Mouse (Mus musculus): ENCODE results near the gene Tec. TPM values are rescaled to one million over a fixed set of nuclear protein-coding genes. Genes with fewer than 3 reads are reported as not detected.

Gene Tec
- total and polyA plus RNA-seq, 2 experiments from 2014 or later: 2.3 to 3.9 TPM

DNA sequence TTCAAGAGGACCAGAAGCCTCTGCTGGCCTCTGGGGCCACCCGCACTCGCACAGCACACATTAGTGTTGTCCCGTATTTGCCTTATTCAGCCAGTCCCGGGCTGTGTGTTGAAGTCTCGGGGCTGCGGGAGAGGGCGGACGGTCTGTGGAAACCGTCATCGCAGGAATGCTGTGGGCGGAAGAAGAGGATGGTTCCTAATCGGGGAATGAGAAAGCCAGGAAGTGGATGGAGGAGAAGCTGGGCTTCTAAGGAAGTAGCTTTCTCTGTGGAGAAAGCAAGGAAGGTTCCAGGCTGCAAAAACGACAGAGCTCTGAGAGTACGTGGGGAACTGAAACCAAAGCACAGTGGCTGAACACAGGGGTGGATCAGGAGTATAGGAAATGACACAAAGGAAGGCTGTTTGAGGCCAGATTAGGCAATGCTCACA is 72.1 kb downstream of the Tec start:
- Histone ChIP-seq H3K4me1 (ENCODE audit: insufficient read depth, low read length) (no peaks in the 10 kb centered on the region), H3K4me2 (ENCODE audit: low read depth, low read length, poor library complexity, severe bottlenecking) (no peak overlapping the region), H3K9ac (replicated peaks; ENCODE audit: low read length, poor library complexity, severe bottlenecking) (no peak overlapping the region), H3K4me3 (ENCODE audit: low read depth, low read length) (no peak overlapping the region), H3K27me3 (ENCODE audit: insufficient read depth, low read length) (no peaks in the 10 kb centered on the region), H3K36me3 (ENCODE audit: insufficient read depth, low read length) (no peaks in the 10 kb centered on the region), H3K27ac (ENCODE audit: low read depth, low read length) (no peak overlapping the region), H3K9me3 (ENCODE audit: low read length) (no peaks in the 10 kb centered on the region)
- no peak for ATAC-seq (ENCODE audit: low FRiP score)
- no peak for TF ChIP-seq CTCF (IDR thresholded peaks at IDR 0.05)
- 59% methylated on average over 14 of the region's 14 CpGs for WGBS
- DNase-seq (ENCODE audit: low spot score): no peak

DNA sequence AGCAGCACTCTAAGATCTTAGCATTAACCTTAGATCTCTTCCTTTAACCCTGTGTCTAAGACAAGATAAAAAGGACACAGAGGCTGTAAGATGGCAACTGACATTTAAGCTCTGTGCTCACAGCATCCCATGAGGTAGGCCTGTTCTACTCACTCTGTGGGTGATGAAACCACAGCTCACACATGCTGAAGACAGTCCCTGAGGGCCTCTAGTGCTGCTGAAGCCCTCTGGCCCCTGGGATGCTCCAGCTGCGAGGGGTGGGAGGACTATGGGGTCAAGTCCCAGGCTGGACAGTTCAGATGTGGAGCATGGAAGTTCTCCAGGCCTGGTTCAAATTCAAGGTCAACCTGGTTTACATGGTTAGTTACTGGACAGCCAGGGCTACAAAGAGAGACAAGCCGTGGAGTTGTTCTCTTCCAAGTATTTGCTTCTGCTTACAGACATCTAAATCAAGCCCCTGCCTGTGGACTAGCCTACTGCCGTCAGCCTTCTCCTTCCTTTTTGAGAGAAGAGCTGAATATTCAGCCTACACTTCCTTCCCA is 74.9 kb downstream of the Tec start:
- Histone ChIP-seq H3K9ac (replicated peaks; ENCODE audit: low read length, poor library complexity, severe bottlenecking) (no peak overlapping the region), H3K27me3 (ENCODE audit: insufficient read depth, low read length) (no peaks in the 10 kb centered on the region), H3K9me3 (ENCODE audit: low read length) (no peaks in the 10 kb centered on the region), H3K4me1 (ENCODE audit: insufficient read depth, low read length) (no peaks in the 10 kb centered on the region), H3K4me3 (ENCODE audit: low read depth, low read length) (no peak overlapping the region), H3K27ac (ENCODE audit: low read depth, low read length) (no peak overlapping the region), H3K36me3 (ENCODE audit: insufficient read depth, low read length) (no peaks in the 10 kb centered on the region), H3K4me2 (ENCODE audit: low read depth, low read length, poor library complexity, severe bottlenecking) (no peak overlapping the region)
- WGBS: 71% methylated on average over 3 of the region's 3 CpGs
- DNase-seq (ENCODE audit: low spot score) (no peak), ATAC-seq (ENCODE audit: low FRiP score) (no peak)
- no peak for TF ChIP-seq CTCF (IDR thresholded peaks at IDR 0.05)

- WGBS: 25% methylated on average over 6 of the region's 6 CpGs
- no peak overlapping the region for H3K4me2 ChIP-seq (ENCODE audit: low read depth, low read length, poor library complexity, severe bottlenecking)
- no peaks in the 10 kb centered on the region for H3K4me1 ChIP-seq (ENCODE audit: insufficient read depth, low read length)
- no peaks in the 10 kb centered on the region for H3K9me3 ChIP-seq (ENCODE audit: low read length)
- no peak for TF ChIP-seq CTCF (IDR thresholded peaks at IDR 0.05)
- H3K27me3 ChIP-seq (ENCODE audit: insufficient read depth, low read length): no peaks in the 10 kb centered on the region
- H3K27ac ChIP-seq (ENCODE audit: low read depth, low read length): no peak overlapping the region
- H3K36me3 ChIP-seq (ENCODE audit: insufficient read depth, low read length): no peaks in the 10 kb centered on the region
- no peak overlapping the region for H3K9ac ChIP-seq (replicated peaks; ENCODE audit: low read length, poor library complexity, severe bottlenecking)
- no peak for DNase-seq (ENCODE audit: low spot score)
- ATAC-seq (ENCODE audit: low FRiP score): no peak
- no peak overlapping the region for H3K4me3 ChIP-seq (ENCODE audit: low read depth, low read length)
Observed at GRCm38 (mm10) chr5:72791789-72792188, 76.5 kb downstream of the Tec start.

- no peaks in the 10 kb centered on the region for H3K4me1 ChIP-seq (ENCODE audit: insufficient read depth, low read length)
- no peaks in the 10 kb centered on the region for H3K27me3 ChIP-seq (ENCODE audit: insufficient read depth, low read length)
- no peaks in the 10 kb centered on the region for H3K36me3 ChIP-seq (ENCODE audit: insufficient read depth, low read length)
- no peak overlapping the region for H3K9ac ChIP-seq (replicated peaks; ENCODE audit: low read length, poor library complexity, severe bottlenecking)
- WGBS: 66% methylated on average over 4 of the region's 4 CpGs
- H3K4me3 ChIP-seq (ENCODE audit: low read depth, low read length): no peak overlapping the region
- no peak overlapping the region for H3K4me2 ChIP-seq (ENCODE audit: low read depth, low read length, poor library complexity, severe bottlenecking)
- no peak for ATAC-seq (ENCODE audit: low FRiP score)
- no peak for TF ChIP-seq CTCF (IDR thresholded peaks at IDR 0.05)
- H3K9me3 ChIP-seq (ENCODE audit: low read length): no peaks in the 10 kb centered on the region
- H3K27ac ChIP-seq (ENCODE audit: low read depth, low read length): no peak overlapping the region
- DNase-seq (ENCODE audit: low spot score): no peak
Observed at GRCm38 (mm10) chr5:72791386-72791785, 76.9 kb downstream of the Tec start.

DNA sequence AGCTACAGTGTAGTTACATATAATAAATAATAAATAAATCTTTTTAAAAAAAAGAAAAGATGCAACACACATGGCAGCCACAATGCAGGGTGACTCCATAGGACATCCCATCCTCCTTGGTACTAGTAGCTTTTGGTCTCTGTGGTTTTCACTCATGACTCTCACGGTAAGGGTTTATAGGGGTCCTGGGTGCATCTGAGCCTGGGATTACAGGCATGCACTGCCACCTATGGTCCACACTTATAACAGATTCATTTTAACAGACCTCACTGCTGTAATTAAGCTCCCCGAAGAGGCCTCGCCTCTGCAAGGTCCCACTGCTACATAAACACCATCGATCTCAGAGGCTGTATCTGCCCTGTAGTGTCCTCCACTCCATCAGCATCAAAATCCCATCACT is 82.8 kb downstream of the Tec start:
- H3K4me2 ChIP-seq (ENCODE audit: low read depth, low read length, poor library complexity, severe bottlenecking): no peak overlapping the region
- H3K27ac ChIP-seq (ENCODE audit: low read depth, low read length): no peak overlapping the region
- WGBS: 79% methylated on average over 4 of the region's 4 CpGs
- ATAC-seq (ENCODE audit: low FRiP score): no peak
- H3K9me3 ChIP-seq (ENCODE audit: low read length): no peaks in the 10 kb centered on the region
- no peaks in the 10 kb centered on the region for H3K36me3 ChIP-seq (ENCODE audit: insufficient read depth, low read length)
- H3K9ac ChIP-seq (replicated peaks; ENCODE audit: low read length, poor library complexity, severe bottlenecking): no peak overlapping the region
- H3K4me3 ChIP-seq (ENCODE audit: low read depth, low read length): no peak overlapping the region
- DNase-seq (ENCODE audit: low spot score): no peak
- TF ChIP-seq CTCF (IDR thresholded peaks at IDR 0.05): no peak
- H3K4me1 ChIP-seq (ENCODE audit: insufficient read depth, low read length): no peaks in the 10 kb centered on the region
- no peaks in the 10 kb centered on the region for H3K27me3 ChIP-seq (ENCODE audit: insufficient read depth, low read length)

DNA sequence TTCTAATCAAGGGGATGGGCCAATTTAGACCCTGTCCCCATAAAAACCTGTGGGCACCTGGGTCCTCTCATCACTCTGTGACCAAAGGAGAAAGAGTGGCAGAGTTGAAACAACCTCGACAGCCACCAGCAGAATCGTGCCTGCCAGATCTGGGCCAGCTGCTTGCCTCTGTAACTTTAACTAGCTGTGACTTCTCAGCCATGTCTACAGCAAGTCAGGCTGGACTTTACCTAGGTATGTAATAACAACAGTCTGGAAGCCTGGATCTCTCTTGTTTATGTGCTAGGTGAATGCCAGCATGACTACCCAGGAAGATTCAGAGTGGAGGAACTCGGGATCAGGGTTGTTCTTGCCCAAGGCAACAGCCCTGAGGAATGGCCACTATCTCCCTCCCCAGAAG is 83.6 kb downstream of the Tec start:
- Histone ChIP-seq H3K36me3 (ENCODE audit: insufficient read depth, low read length) (no peaks in the 10 kb centered on the region), H3K4me3 (ENCODE audit: low read depth, low read length) (no peak overlapping the region), H3K9ac (replicated peaks; ENCODE audit: low read length, poor library complexity, severe bottlenecking) (no peak overlapping the region), H3K9me3 (ENCODE audit: low read length) (no peaks in the 10 kb centered on the region), H3K4me2 (ENCODE audit: low read depth, low read length, poor library complexity, severe bottlenecking) (no peak overlapping the region), H3K4me1 (ENCODE audit: insufficient read depth, low read length) (no peaks in the 10 kb centered on the region), H3K27ac (ENCODE audit: low read depth, low read length) (no peak overlapping the region), H3K27me3 (ENCODE audit: insufficient read depth, low read length) (no peaks in the 10 kb centered on the region)
- ATAC-seq (ENCODE audit: low FRiP score): no peak
- 88% methylated on average over 3 of the region's 3 CpGs for WGBS
- DNase-seq (ENCODE audit: low spot score): no peak
- TF ChIP-seq CTCF (IDR thresholded peaks at IDR 0.05): no peak

Measured in midbrain, postnatal 0 days (tissue).